Mouse (Mus musculus) 416B (cell line): ENCODE data around the gene Gm5414.

Experiments
- DNase-seq: peaks from one replicate; pipeline ENCODE4 v3.0.0; 2011; ENCODE audit warnings: low read depth

The Gm5414 gene

GRCm38 (mm10) chr15:101627884-101628283 is at the start of gene Gm5414:
Gene Gm5414, minus strand, starts transcription at chr15:101628188.
- DNase-seq, result no peak

GRCm38 (mm10) chr15:101675978-101676377 is 48.0 kb upstream of the Gm5414 start:
- no peak for DNase-seq

- no peak for DNase-seq
These were observed 24.8 kb upstream of the Gm5414 start for GRCm38 (mm10) chr15:101652736-101653265.

GRCm38 (mm10) chr15:101647280-101647679 is 19.3 kb upstream of the Gm5414 start, which contains the start of gene Gm5478:
Gene Gm5478, minus strand, starts transcription at chr15:101647380.
- DNase-seq, result no peak

- DNase-seq, result peak; percentile 11
These were observed 28.9 kb downstream of the Gm5414 start for GRCm38 (mm10) chr15:101599123-101599522.

- DNase-seq, result peak; percentile 6
These were observed 39.8 kb downstream of the Gm5414 start for GRCm38 (mm10) chr15:101588216-101588615.

GRCm38 (mm10) chr15:101584456-101584855 is 43.5 kb downstream of the Gm5414 start:
- DNase-seq, result no peak

GRCm38 (mm10) chr15:101583211-101583965 is 44.6 kb downstream of the Gm5414 start:
- peak; percentile 37 for DNase-seq

GRCm38 (mm10) chr15:101581701-101582100 is 46.3 kb downstream of the Gm5414 start:
- no peak for DNase-seq

- DNase-seq, result no peak
These were observed 52.5 kb downstream of the Gm5414 start for GRCm38 (mm10) chr15:101575506-101575905.
